Mouse (Mus musculus): ENCODE data around the gene Zfp446. TPM values are rescaled to one million over a fixed set of nuclear protein-coding genes. Genes with fewer than 3 reads are reported as not detected.

Zfp446 gene
- total and polyA plus RNA-seq, 3 experiments: 7.8 to 12.9 (median 12.8) TPM

DNA sequence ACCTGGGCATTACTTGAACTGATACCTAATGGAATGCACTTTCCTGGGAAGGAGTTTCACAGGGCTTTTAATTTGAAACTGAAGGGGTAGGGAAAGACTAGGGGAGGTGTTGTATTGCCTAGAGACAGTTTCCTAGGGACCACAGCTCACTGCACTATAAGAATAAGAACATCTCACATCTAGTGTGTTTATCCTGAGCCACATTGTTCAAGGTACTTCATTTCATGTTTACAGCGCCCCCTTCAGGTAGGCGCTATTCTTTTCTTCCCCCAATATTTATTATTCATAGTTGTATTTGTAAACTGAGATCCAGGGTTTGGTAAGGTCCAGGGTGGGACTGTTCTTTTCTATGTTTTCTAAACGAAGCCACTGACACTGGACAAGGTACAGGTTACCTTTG lies 14.6 kb downstream of the Zfp446 start:
- H3K79me2 ChIP-seq (replicated peaks; ENCODE audit: control insufficient read depth, extremely low read depth, insufficient read depth, poor library complexity, severe bottlenecking): no peaks in the 10 kb centered on the region
- dilution Hi-C loops (cut with MboI; ENCODE audit: extremely low pct_ligation_motif_present, extremely low pct_unique_long_range_greater_than_20kb, low sequenced_read_pairs): no loop called here
- H3K4me3 ChIP-seq (replicated peaks in 1 of 3; ENCODE audit: low read depth in 2 of 3, low read length in 2 of 3, poor library complexity in 1 of 3): no peak overlapping the region
- no peaks in the 10 kb centered on the region for H3K9me3 ChIP-seq (replicated peaks; ENCODE audit: low read length)
- in situ Hi-C loops (cut with MboI; ENCODE audit: low pct_ligation_motif_present, low pct_unique_long_range_greater_than_20kb, low sequenced_read_pairs): no loop called here
- H3K4me2 ChIP-seq (ENCODE audit: insufficient read depth, low read depth, poor library complexity, severe bottlenecking): no peak overlapping the region
- peak; percentile 58 for TF ChIP-seq SMC3 (IDR thresholded peaks at IDR 0.05; ENCODE audit: low read depth, low read length)
- TF ChIP-seq UBTF (IDR thresholded peaks at IDR 0.05; ENCODE audit: low read depth, low read length): no peak
- TF ChIP-seq MAX (IDR thresholded peaks at IDR 0.05; ENCODE audit: low read length): no peak
- no peak for TF ChIP-seq POLR2A (IDR thresholded peaks at IDR 0.05; ENCODE audit: low read depth, low read length)
- TF ChIP-seq ZMIZ1 (IDR thresholded peaks at IDR 0.05; ENCODE audit: low read depth, low read length): no peak
- no peak for TF ChIP-seq TBP (conservative IDR thresholded peaks at IDR 0.05; ENCODE audit: low read depth, low read length)
- no peak for TF ChIP-seq POLR2AphosphoS2 (IDR thresholded peaks at IDR 0.05; ENCODE audit: low read depth, low read length)
- no peak for TF ChIP-seq MEF2A (IDR thresholded peaks at IDR 0.05; ENCODE audit: borderline replicate concordance, low read depth, low read length)
- peak; percentile 28; the same call in 1 of the 2 replicates for TF ChIP-seq MYC (IDR thresholded peaks at IDR 0.05; ENCODE audit: low read depth, low read length)
- no peak for TF ChIP-seq CHD2 (IDR thresholded peaks at IDR 0.05; ENCODE audit: low read length)
- no peak for TF ChIP-seq RCOR1 (conservative IDR thresholded peaks at IDR 0.05; ENCODE audit: low read depth, low read length)
- no peak for TF ChIP-seq NRF1 (IDR thresholded peaks at IDR 0.05; ENCODE audit: low read depth, low read length)
- TF ChIP-seq GABPA (IDR thresholded peaks at IDR 0.05; ENCODE audit: insufficient replicate concordance, low read depth, low read length): no peak
- TF ChIP-seq RAD21 (IDR thresholded peaks at IDR 0.05; ENCODE audit: low read depth, low read length): peak; percentile 66
- no peak for TF ChIP-seq JUN (IDR thresholded peaks at IDR 0.05; ENCODE audit: insufficient read depth, low read depth, low read length)
- peak; percentile 74 to 75 for TF ChIP-seq CTCF (conservative IDR thresholded peaks at IDR 0.05 in 1 of 2, IDR thresholded peaks at IDR 0.05 in 1 of 2; ENCODE audit: low read depth in 2 of 2, low read length in 2 of 2)
- no peak for TF ChIP-seq SIN3A (IDR thresholded peaks at IDR 0.05; ENCODE audit: low read length)
- TF ChIP-seq PAX5 (IDR thresholded peaks at IDR 0.05; ENCODE audit: low read length): no peak
- TF ChIP-seq USF2 (conservative IDR thresholded peaks at IDR 0.05; ENCODE audit: low read depth, low read length): no peak
- TF ChIP-seq USF1 (IDR thresholded peaks at IDR 0.05; ENCODE audit: low read depth, low read length): no peak
- no peak for TF ChIP-seq IRF4 (IDR thresholded peaks at IDR 0.05; ENCODE audit: low read depth, low read length)
- no peak for TF ChIP-seq BHLHE40 (IDR thresholded peaks at IDR 0.05; ENCODE audit: low read depth, low read length)
- TF ChIP-seq E2F4 (IDR thresholded peaks at IDR 0.05; ENCODE audit: insufficient replicate concordance, low read depth, low read length): no peak
- no peak for TF ChIP-seq ETS1 (conservative IDR thresholded peaks at IDR 0.05; ENCODE audit: low read depth, low read length)
- no peak for TF ChIP-seq ELF1 (IDR thresholded peaks at IDR 0.05; ENCODE audit: low read depth, low read length)
- no peak; the same call in 1 of the 2 replicates for TF ChIP-seq HCFC1 (IDR thresholded peaks at IDR 0.05; ENCODE audit: low read depth, low read length)
- no peak for TF ChIP-seq EP300 (IDR thresholded peaks at IDR 0.05; ENCODE audit: low read length)
- peak; percentile 68 for DNase-seq (ENCODE audit: extremely low read depth)
- H3K4me1 ChIP-seq (ENCODE audit: control insufficient read depth in 1 of 2, insufficient read depth in 2 of 2): peaks cover 0 to 11% of the 10 kb centered on the region in 2 experiments; a peak in 2 of 4 replicates
- H3K27ac ChIP-seq (ENCODE audit: insufficient read depth, low read depth): no peak overlapping the region
- H3K27me3 ChIP-seq (replicated peaks): no peaks in the 10 kb centered on the region
- H3K36me3 ChIP-seq (replicated peaks in 1 of 2; ENCODE audit: control insufficient read depth in 1 of 2, insufficient read depth in 1 of 2, low read length in 1 of 2): no peaks in the 10 kb centered on the region
- H3K9ac ChIP-seq (ENCODE audit: insufficient read depth, low read depth): no peak overlapping the region

All from CH12.LX (cell line).